Mouse (Mus musculus): ENCODE measurements around the gene Rasgef1b.

Gene Rasgef1b

GRCm38 (mm10) chr5:99499404-99500089 lies 229.3 kb downstream of the Rasgef1b start:
- ATAC-seq (ENCODE audit: insufficient number of reproducible peaks, low FRiP score, low TSS enrichment): no peak

- ATAC-seq (ENCODE audit: insufficient number of reproducible peaks, low FRiP score, low TSS enrichment): no peak
These were observed 231.0 kb downstream of the Rasgef1b start for GRCm38 (mm10) chr5:99497856-99498255.

- no peak for ATAC-seq (ENCODE audit: insufficient number of reproducible peaks, low FRiP score, low TSS enrichment)
These were observed 231.7 kb downstream of the Rasgef1b start for GRCm38 (mm10) chr5:99496931-99497782.

- no peak for ATAC-seq (ENCODE audit: insufficient number of reproducible peaks, low FRiP score, low TSS enrichment)
These were observed 232.8 kb downstream of the Rasgef1b start for GRCm38 (mm10) chr5:99496157-99496453.

GRCm38 (mm10) chr5:99495354-99496156 lies 233.3 kb downstream of the Rasgef1b start:
- no peak for ATAC-seq (ENCODE audit: insufficient number of reproducible peaks, low FRiP score, low TSS enrichment)

- ATAC-seq (ENCODE audit: insufficient number of reproducible peaks, low FRiP score, low TSS enrichment): no peak
These were observed 235.0 kb downstream of the Rasgef1b start for GRCm38 (mm10) chr5:99493861-99494260.

- peak; percentile 36; the same call in 1 of the 2 replicates for ATAC-seq (ENCODE audit: insufficient number of reproducible peaks, low FRiP score, low TSS enrichment)
These were observed 235.8 kb downstream of the Rasgef1b start for GRCm38 (mm10) chr5:99493017-99493416.

GRCm38 (mm10) chr5:99488479-99489158 lies 240.2 kb downstream of the Rasgef1b start:
- ATAC-seq (ENCODE audit: insufficient number of reproducible peaks, low FRiP score, low TSS enrichment): no peak

- ATAC-seq (ENCODE audit: insufficient number of reproducible peaks, low FRiP score, low TSS enrichment): no peak
These were observed 241.6 kb downstream of the Rasgef1b start for GRCm38 (mm10) chr5:99487009-99487858.

GRCm38 (mm10) chr5:99483162-99483561 lies 245.7 kb downstream of the Rasgef1b start:
- no peak for ATAC-seq (ENCODE audit: insufficient number of reproducible peaks, low FRiP score, low TSS enrichment)

- ATAC-seq (ENCODE audit: insufficient number of reproducible peaks, low FRiP score, low TSS enrichment): no peak
These were observed 246.3 kb downstream of the Rasgef1b start for GRCm38 (mm10) chr5:99482524-99482923.

GRCm38 (mm10) chr5:99482016-99482415 lies 246.8 kb downstream of the Rasgef1b start:
- no peak for ATAC-seq (ENCODE audit: insufficient number of reproducible peaks, low FRiP score, low TSS enrichment)

- no peak for ATAC-seq (ENCODE audit: insufficient number of reproducible peaks, low FRiP score, low TSS enrichment)
These were observed 248.5 kb downstream of the Rasgef1b start for GRCm38 (mm10) chr5:99480078-99481031.

GRCm38 (mm10) chr5:99479263-99480077 lies 249.4 kb downstream of the Rasgef1b start:
- ATAC-seq (ENCODE audit: insufficient number of reproducible peaks, low FRiP score, low TSS enrichment): peak; percentile 64; the same call in 1 of the 2 replicates

GRCm38 (mm10) chr5:99478716-99479115 lies 250.1 kb downstream of the Rasgef1b start:
- no peak for ATAC-seq (ENCODE audit: insufficient number of reproducible peaks, low FRiP score, low TSS enrichment)

- ATAC-seq (ENCODE audit: insufficient number of reproducible peaks, low FRiP score, low TSS enrichment): no peak
These were observed 251.4 kb downstream of the Rasgef1b start for GRCm38 (mm10) chr5:99477420-99477815.

- ATAC-seq (ENCODE audit: insufficient number of reproducible peaks, low FRiP score, low TSS enrichment): no peak
These were observed 252.0 kb downstream of the Rasgef1b start for GRCm38 (mm10) chr5:99476640-99477419.
